Mouse (Mus musculus): ENCODE results near the gene Smagp. TPM values are rescaled to one million over a fixed set of nuclear protein-coding genes. Genes with fewer than 3 reads are reported as not detected.
A peak's percentile ranks its signal among the peaks of the same experiment; 100 is the strongest.

Smagp gene
- total and polyA plus RNA-seq, 2 experiments from 2014 or later = 4.3 to 5.8 TPM

DNA sequence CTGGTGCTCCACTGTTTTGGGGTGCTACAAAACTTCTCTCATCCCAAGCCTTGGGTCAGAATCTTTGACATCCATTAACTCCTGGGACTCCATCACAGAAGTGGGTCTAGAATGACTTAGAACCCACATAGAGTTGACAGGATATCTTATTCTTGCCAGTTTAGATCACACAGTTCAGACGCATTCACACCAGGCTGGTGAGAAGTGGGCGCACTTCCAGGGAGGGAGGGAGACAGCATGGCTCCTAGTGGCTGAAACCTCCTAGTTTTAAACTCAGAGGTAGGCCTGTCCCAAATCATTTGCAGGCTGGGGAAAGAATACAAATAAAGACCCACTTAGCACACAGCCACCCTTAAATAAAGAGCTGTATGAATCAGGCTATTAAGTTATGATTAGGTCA, 62.4 kb downstream of the Smagp start:
- 51% methylated on average over 2 of the region's 2 CpGs for WGBS

DNA sequence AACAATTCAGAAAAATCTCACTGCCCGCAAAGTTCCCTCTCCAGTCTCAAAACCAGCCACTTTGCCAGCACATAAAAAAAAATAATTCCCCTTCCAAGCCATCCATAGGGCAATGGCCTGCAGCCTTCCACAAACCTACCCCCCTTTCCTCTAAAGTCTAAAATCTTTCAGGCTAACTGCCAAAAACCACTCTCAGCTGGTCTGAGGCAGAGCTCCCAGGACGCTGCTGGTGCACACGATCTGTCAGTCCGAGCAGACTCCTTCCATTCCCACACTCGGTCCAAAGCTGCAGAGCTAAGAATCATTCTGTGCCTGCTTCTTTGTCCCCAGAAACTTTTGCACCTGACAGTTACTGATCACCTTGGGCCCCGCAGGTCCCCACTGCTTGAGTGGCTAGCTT, 62.8 kb downstream of the Smagp start:
- Histone ChIP-seq H3K4me1 (ENCODE audit: insufficient read depth, low read length) (0 out of 2 replicates have a peak, but pooled peaks cover 3% of the 10 kb centered on the region), H3K9ac (replicated peaks; ENCODE audit: low read length) (peak overlapping the region; percentile 22; the same call in 1 of the 2 replicates), H3K27ac (peak overlapping the region; percentile 69), H3K27me3 (ENCODE audit: insufficient read depth, low read length) (no peaks in the 10 kb centered on the region), H3K4me2 (ENCODE audit: low read depth, low read length) (no peak overlapping the region), H3K36me3 (ENCODE audit: insufficient read depth, low read length) (peaks cover 9% of the 10 kb centered on the region; the same call in 1 of the 2 replicates), H3K9me3 (ENCODE audit: low read length) (no peaks in the 10 kb centered on the region), H3K4me3 (ENCODE audit: low read length) (no peak overlapping the region)
- ATAC-seq (peak; percentile 82), DNase-seq (ENCODE audit: low spot score) (peak; percentile 67)
- WGBS = 27% methylated on average over 6 of the region's 6 CpGs
- TF ChIP-seq CTCF (IDR thresholded peaks at IDR 0.05; ENCODE audit: low read depth) = no peak

More for the DNA sequence above, 62.4 kb downstream of the Smagp start:
- Histone ChIP-seq H3K9ac (replicated peaks; ENCODE audit: low read length) (no peak overlapping the region), H3K27me3 (ENCODE audit: insufficient read depth, low read length) (no peaks in the 10 kb centered on the region), H3K9me3 (ENCODE audit: low read length) (no peaks in the 10 kb centered on the region), H3K4me3 (ENCODE audit: low read length) (no peak overlapping the region), H3K27ac (peak overlapping the region; percentile 69), H3K36me3 (ENCODE audit: insufficient read depth, low read length) (peaks cover 9% of the 10 kb centered on the region; the same call in 1 of the 2 replicates), H3K4me2 (ENCODE audit: low read depth, low read length) (no peak overlapping the region), H3K4me1 (ENCODE audit: insufficient read depth, low read length) (0 out of 2 replicates have a peak, but pooled peaks cover 3% of the 10 kb centered on the region)
- DNase-seq (ENCODE audit: low spot score) = peak; percentile 50
- peak; percentile 72 for ATAC-seq
- no peak for TF ChIP-seq CTCF (IDR thresholded peaks at IDR 0.05; ENCODE audit: low read depth)

Small RNA genes lying within 50 kb of the gene (microRNA-seq; reads per million reads assigned to microRNA genes)
- gene Mir6961 = 0 reads per million in 2 experiments

Other genes with a start within 250 kb of the Smagp start
- not detected in 2 replicates for gene Gm5475, start 214.8 kb downstream of the Smagp start, total RNA-seq (2014; rRNA removed)
- 0.10 and 0.19 TPM in 2 replicates for gene Gm5475, start 214.8 kb downstream of the Smagp start, polyA plus RNA-seq (2015; fragmentation: Nextera tagmentation; extraction: Ambion mirVana)
- gene Slc11a2, start 211.9 kb downstream of the Smagp start, total RNA-seq (2014; rRNA removed) = 25.1 and 40.1 TPM in 2 replicates
- 14.5 and 18.5 TPM in 2 replicates for gene Slc11a2, start 211.9 kb downstream of the Smagp start, polyA plus RNA-seq (2015; fragmentation: Nextera tagmentation; extraction: Ambion mirVana)
- gene Letmd1, start 167.9 kb downstream of the Smagp start, total RNA-seq (2014; rRNA removed) = 79.5 and 88.6 TPM in 2 replicates
- 44.7 and 45.6 TPM in 2 replicates for gene Letmd1, start 167.9 kb downstream of the Smagp start, polyA plus RNA-seq (2015; fragmentation: Nextera tagmentation; extraction: Ambion mirVana)
- 50.2 and 53.9 TPM in 2 replicates for gene Csrnp2, start 141.5 kb downstream of the Smagp start, total RNA-seq (2014; rRNA removed)
- gene Csrnp2, start 141.5 kb downstream of the Smagp start, polyA plus RNA-seq (2015; fragmentation: Nextera tagmentation; extraction: Ambion mirVana) = 27.3 and 29.9 TPM in 2 replicates
- 27.1 and 45.7 TPM in 2 replicates for gene Tfcp2, start 84.9 kb downstream of the Smagp start, total RNA-seq (2014; rRNA removed)
- 34.9 and 35.6 TPM in 2 replicates for gene Tfcp2, start 84.9 kb downstream of the Smagp start, polyA plus RNA-seq (2015; fragmentation: Nextera tagmentation; extraction: Ambion mirVana)
- 84.1 and 85.2 TPM in 2 replicates for gene Pou6f1, start 37.0 kb downstream of the Smagp start, total RNA-seq (2014; rRNA removed)
- gene Pou6f1, start 37.0 kb downstream of the Smagp start, polyA plus RNA-seq (2015; fragmentation: Nextera tagmentation; extraction: Ambion mirVana) = 23.8 and 24.9 TPM in 2 replicates
- 108 and 141 TPM in 2 replicates for gene Dazap2, start 21.6 kb downstream of the Smagp start, total RNA-seq (2014; rRNA removed)
- 156 and 164 TPM in 2 replicates for gene Dazap2, start 21.6 kb downstream of the Smagp start, polyA plus RNA-seq (2015; fragmentation: Nextera tagmentation; extraction: Ambion mirVana)
- 0.61 and 0.63 TPM in 2 replicates for gene Bin2, start 32.6 kb upstream of the Smagp start, total RNA-seq (2014; rRNA removed)
- gene Bin2, start 32.6 kb upstream of the Smagp start, polyA plus RNA-seq (2015; fragmentation: Nextera tagmentation; extraction: Ambion mirVana) = 1.1 and 1.4 TPM in 2 replicates
- gene Cela1, start 51.0 kb upstream of the Smagp start, total RNA-seq (2014; rRNA removed) = 1.8 and 4.7 TPM in 2 replicates
- gene Cela1, start 51.0 kb upstream of the Smagp start, polyA plus RNA-seq (2015; fragmentation: Nextera tagmentation; extraction: Ambion mirVana) = 2.4 and 3.1 TPM in 2 replicates
- gene Galnt6, start 92.4 kb upstream of the Smagp start, total RNA-seq (2014; rRNA removed) = 0.25 and 0.37 TPM in 2 replicates
- 0.34 TPM in 2 replicates for gene Galnt6, start 92.4 kb upstream of the Smagp start, polyA plus RNA-seq (2015; fragmentation: Nextera tagmentation; extraction: Ambion mirVana)
- 25.4 and 33.9 TPM in 2 replicates for gene Slc4a8, start 124.8 kb upstream of the Smagp start, total RNA-seq (2014; rRNA removed)
- 29.8 and 30.7 TPM in 2 replicates for gene Slc4a8, start 124.8 kb upstream of the Smagp start, polyA plus RNA-seq (2015; fragmentation: Nextera tagmentation; extraction: Ambion mirVana)
- gene Scn8a, start 232.9 kb upstream of the Smagp start, total RNA-seq (2014; rRNA removed) = 40.1 and 45.7 TPM in 2 replicates
- gene Scn8a, start 232.9 kb upstream of the Smagp start, polyA plus RNA-seq (2015; fragmentation: Nextera tagmentation; extraction: Ambion mirVana) = 26.9 and 32.4 TPM in 2 replicates

Data from hindbrain, postnatal 0 days (tissue).